Mouse (Mus musculus): ENCODE results near the gene Ces2h. TPM values are rescaled to one million over a fixed set of nuclear protein-coding genes. Genes with fewer than 3 reads are reported as not detected.

The Ces2h gene
- total RNA-seq, 2 experiments from 2014 or later, result not detected

Other genes starting within 250 kb of the Ces2h start
- not detected in 2 replicates for gene Ces2b, start 169.3 kb upstream of the Ces2h start, total RNA-seq (2015)
- gene Ces2b, start 169.3 kb upstream of the Ces2h start, total RNA-seq (2017), result 0.20 and 0.21 TPM in 2 replicates
- gene Ces2c, start 153.8 kb upstream of the Ces2h start, total RNA-seq (2015), result not detected in 2 replicates
- gene Ces2c, start 153.8 kb upstream of the Ces2h start, total RNA-seq (2017), result not detected in 2 replicates
- not detected in 2 replicates for gene Ces2e, start 74.6 kb upstream of the Ces2h start, total RNA-seq (2015)
- gene Ces2e, start 74.6 kb upstream of the Ces2h start, total RNA-seq (2017), result not detected in 2 replicates
- gene Ces2f, start 53.5 kb upstream of the Ces2h start, total RNA-seq (2015), result not detected in 2 replicates
- not detected in 2 replicates for gene Ces2f, start 53.5 kb upstream of the Ces2h start, total RNA-seq (2017)
- 36.2 and 75.8 TPM in 2 replicates for gene Ces2g, start 39.1 kb upstream of the Ces2h start, total RNA-seq (2015)
- 6.1 and 14.2 TPM in 2 replicates for gene Ces2g, start 39.1 kb upstream of the Ces2h start, total RNA-seq (2017)
- gene Ces3a, start 47.7 kb downstream of the Ces2h start, total RNA-seq (2015), result not detected in 2 replicates
- gene Ces3a, start 47.7 kb downstream of the Ces2h start, total RNA-seq (2017), result not detected in 2 replicates
- gene Ces3b, start 82.9 kb downstream of the Ces2h start, total RNA-seq (2015), result not detected in 2 replicates
- gene Ces3b, start 82.9 kb downstream of the Ces2h start, total RNA-seq (2017), result not detected in 2 replicates
- gene Ces4a, start 130.9 kb downstream of the Ces2h start, total RNA-seq (2015), result not detected in 2 replicates
- not detected in 2 replicates for gene Ces4a, start 130.9 kb downstream of the Ces2h start, total RNA-seq (2017)
- 146 and 152 TPM in 2 replicates for gene Cbfb, start 169.8 kb downstream of the Ces2h start, total RNA-seq (2015)
- gene Cbfb, start 169.8 kb downstream of the Ces2h start, total RNA-seq (2017), result 157 and 178 TPM in 2 replicates
- gene D230025D16Rik, start 224.3 kb downstream of the Ces2h start, total RNA-seq (2015), result 20.8 and 31.3 TPM in 2 replicates
- 21.2 and 23.9 TPM in 2 replicates for gene D230025D16Rik, start 224.3 kb downstream of the Ces2h start, total RNA-seq (2017)

Measured in megakaryocyte progenitor cell, adult 5-6 weeks (primary cell).